Mouse (Mus musculus): ENCODE data around the gene Tmem216. TPM values are rescaled to one million over a fixed set of nuclear protein-coding genes. Genes with fewer than 3 reads are reported as not detected.
A peak's percentile ranks its signal among the peaks of the same experiment; 100 is the strongest.
"Not testable (repeated sequence)": the region's sequence is repeated elsewhere in the genome, so short reads cannot be mapped to it uniquely, and the experiment has no call there.

The Tmem216 gene
- polyA plus RNA-seq, 3 experiments from 2014 or later: 5.3 to 11.9 (median 9.8) TPM

DNA sequence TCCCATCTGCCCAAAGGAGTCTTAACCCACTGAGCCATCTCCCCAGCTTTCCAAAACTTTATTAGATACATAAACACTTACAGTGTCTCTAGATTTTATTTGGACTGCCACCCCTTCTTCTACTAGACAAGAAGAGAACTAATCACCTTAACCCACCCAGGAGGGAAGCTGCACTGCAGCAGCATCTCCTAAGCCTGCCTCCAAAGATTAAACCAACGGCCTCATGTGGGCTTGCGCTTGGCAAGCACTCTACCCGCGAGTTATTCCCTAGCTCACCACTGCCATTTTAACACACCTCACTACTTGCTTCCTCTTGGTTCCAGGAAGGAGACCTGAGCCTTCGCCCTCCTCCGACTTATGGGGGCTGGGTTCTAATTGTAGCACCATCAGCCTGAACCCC lies 8.2 kb upstream of the Tmem216 start:
- no peak for ATAC-seq

DNA sequence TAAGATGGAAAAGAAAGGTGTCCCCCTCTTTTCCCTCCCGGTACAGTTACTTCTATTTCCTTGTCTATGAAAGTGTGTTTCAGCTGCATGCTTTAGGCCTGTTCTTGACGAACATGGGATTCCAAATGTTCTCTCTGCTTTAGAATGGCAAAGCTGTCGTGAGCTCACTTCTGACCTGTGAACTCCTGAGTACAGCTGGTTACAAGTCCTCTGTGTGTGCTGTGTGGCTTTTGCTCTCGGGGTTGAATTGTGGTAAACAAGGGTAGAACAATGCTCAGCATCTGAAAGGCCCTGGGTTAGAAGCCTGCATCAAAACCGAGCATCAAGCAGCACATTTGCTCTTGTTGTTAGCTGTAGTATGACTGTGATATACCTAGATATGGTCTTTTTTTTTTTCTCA lies 6.3 kb upstream of the Tmem216 start:
- ATAC-seq: no peak

DNA sequence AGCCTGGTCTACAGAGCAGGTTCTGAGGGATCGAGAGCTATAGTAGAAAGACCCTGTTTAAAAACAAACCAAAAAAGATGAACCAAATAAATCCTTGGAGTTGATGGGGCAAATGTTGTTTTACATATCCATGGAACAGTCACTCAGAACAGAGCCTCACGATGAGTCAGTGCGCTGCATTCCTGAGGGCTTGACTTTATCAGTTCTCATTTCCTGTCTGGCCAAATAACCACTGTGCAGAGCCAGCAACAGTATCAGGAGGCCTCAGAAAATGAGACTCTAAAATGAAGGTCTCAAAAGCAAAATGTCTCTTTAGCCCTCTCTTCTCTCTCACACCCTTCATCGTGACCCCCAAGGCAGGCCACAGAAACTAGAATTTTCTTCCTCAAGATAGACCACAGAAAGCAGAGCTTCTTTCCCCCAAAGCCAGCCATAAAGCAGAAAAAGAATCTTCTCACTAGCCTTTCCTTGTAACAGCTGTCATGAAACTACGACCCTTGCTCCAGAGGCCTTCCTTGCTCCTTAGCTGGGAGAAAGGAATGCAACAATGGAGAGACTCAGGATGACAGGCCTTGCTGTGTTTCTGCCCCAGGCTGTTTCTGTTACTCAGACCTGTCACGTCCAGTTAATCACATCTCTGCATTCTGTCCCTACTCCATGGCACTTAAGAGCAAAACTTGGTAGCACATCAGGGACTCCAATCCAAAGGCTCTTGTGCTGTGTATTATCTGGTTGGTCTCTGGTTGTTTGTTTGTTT lies 5.7 kb upstream of the Tmem216 start:
- ATAC-seq: no peak

DNA sequence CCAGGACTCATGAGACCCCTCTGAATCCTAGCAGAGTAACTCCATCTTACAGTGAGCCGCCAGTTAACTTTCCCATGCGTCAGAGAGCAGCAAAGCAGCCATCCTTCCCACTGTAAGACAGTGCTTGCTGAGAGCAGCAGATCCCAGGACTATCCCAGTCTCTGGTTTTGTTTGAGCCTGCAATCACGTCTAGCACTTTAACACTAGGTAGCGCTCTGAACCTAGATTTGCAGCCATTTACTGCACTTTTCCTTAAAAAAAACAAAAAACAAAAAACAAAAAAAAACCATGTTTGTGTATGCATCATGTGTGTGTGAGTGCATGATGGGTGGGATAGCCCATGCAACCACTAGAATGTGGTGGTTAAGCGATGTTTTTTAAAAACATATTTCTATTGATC lies 4.1 kb upstream of the Tmem216 start:
- no peak for ATAC-seq

DNA sequence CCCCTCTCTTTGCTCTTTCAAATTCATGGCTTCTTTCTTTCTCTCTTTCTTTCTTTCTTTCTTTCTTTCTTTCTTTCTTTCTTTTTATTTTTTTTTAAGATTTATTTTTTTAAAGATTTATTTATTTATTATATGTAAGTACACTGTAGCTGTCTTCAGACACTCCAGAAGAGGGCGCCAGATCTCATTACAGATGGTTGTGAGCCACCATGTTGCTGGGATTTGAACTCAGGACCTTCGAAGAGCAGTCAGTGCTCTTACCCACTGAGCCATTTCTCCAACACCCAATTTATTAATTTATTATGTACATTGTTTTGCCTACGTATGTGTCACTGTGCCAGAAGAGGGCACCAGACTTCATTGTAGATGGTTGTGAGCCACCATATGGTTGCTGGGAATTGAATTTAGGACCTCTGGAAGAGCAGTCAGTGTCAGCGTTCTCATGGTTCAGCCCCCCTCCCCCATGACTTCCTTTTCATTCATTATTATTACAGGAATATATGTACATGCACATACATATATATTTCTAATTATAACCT lies 1.9 kb upstream of the Tmem216 start:
- not testable (repeated sequence) for ATAC-seq

DNA sequence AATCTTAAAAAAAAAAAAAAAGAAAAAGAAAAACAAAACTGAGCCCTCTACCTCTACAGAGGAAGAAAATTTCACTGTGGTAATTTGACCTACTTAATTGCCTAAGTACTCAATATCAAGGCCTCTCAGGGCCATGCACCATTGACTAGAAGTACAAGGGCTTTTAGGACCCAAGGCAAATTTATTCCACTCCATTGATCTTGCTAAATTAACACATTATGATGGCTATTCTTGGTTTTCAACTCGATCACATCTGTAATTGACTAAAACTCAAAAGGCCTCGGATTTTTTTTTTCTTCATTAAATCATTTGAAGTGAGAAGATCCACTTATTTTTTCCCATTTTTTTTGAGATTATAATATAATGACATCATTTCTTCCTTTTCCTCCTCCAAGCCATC lies 1.4 kb upstream of the Tmem216 start:
- ATAC-seq: no peak

DNA sequence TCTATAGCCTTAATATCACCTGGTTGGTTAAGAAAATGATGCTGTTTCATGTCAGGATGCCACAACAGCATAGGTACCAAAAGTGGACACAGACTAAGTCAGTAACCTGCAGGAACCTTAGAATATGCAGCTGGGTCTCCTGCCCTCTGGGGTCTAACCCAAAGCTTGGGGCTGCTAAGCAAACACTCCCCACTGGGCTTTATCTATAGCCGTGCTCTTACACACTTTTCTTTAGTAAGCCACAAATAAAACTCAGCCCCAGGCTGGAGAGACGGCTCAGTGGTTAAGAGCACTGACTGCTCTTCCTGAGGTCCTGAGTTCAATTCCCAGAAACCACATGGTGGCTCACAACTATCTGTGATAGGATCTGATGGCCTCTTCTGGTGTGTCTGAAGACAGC lies 963 bp upstream of the Tmem216 start:
- ATAC-seq: no peak

DNA sequence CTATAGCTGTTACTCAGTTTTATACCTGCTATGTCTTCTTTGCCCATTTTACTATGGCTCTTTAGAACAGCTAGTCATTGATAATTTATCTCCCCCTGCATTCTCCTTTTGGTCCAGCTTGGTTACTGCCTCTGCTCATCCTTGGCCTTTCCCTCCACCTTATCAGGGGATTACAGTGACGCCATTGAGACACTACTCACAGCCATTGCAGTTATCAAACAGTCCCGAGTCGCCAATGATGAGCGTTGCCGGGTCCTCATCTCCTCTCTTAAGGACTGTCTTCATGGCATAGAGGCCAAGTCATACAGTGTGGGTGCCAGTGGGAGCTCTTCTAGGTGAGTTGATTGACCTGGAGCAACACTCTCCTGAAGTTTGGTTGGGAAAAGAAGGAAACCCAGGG lies 16.6 kb downstream of the Tmem216 start:
- no peak for ATAC-seq

DNA sequence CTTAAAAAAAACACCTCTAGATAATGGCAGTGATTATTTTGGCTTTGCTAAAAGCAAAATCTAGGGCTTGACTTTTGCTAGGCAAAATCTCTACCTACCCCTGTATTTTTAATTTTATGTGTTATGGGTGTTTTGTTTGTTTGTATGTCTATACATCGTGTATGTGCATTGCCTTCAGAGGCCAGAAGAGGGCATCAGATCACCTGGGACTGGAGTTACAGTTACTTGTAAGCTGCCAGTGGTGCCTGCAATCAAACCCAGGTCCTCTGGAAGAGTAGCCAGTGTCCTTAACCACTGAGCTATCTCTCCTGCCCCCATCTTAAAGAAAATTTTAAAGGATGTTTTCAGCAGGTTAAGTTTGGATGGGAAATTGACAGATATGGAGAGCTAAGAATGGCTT lies 26.0 kb downstream of the Tmem216 start:
- ATAC-seq: no peak

DNA sequence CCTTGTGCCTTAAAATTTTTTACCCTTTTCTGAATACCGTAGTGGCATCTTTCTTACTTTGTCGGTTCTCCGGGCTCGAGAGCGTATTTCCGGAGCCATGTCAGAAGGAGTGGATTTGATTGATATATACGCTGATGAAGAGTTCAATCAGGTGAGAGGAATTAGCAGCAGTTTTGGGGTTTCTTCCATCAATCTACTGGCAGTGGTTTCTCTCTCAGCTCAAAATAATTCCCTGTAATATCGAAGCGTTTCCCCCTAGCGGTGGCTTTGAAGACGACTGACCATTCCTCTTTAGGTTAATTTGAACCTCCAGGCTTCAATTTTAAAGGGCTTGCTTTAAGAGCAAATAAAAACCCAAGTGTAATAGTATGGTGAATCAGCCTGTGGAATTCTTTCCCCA lies 30.1 kb downstream of the Tmem216 start, which contains the start of gene Sdhaf2:
Gene Sdhaf2 (minus strand): TSS at position 233 of the 400 bp plus-strand sequence.
- peak; percentile 27 for ATAC-seq

DNA sequence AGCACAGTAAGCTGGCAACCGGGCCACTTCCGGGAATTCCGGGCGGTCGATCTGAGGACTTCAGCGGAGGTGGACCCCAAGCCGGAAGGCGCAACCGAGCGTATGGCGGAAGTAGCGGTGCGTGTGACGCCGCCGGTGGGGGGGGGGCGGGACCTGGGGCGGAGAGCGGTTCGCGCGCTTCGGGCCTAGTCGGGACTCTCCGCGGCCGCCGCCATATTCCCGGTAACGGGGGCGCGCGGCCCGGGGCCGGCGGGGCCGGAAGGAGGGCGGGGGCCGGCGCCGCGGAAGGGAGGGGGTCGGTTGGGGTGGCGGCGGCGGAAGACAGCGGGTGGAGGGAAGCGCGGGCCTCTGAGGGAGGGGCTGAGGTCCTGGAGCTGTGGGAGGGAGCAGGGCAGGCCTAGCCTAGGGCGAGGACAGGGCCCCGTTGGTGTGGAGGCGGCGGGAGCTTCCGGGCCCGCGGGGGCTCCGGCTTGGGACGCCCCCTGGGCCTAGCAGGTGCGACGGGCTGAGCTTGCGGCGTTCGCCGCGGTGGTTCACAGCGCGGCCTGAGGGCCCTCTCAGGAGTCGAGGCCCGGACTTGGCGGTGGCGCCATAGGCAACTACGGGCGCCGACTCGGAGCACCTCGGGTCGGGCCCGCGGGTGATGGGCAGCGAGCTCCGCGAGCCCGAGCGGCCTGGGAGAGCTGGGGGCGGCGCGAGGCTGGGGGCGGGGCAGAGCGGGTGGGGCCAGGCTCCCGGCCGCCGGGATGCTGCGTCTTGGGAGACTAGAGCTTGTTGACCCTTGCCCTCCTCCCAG lies 30.7 kb downstream of the Tmem216 start, which contains the start of gene Cpsf7:
Gene Cpsf7 (plus strand): TSS at position 161 of the 796 bp plus-strand sequence.
- ATAC-seq: peak; percentile 81

DNA sequence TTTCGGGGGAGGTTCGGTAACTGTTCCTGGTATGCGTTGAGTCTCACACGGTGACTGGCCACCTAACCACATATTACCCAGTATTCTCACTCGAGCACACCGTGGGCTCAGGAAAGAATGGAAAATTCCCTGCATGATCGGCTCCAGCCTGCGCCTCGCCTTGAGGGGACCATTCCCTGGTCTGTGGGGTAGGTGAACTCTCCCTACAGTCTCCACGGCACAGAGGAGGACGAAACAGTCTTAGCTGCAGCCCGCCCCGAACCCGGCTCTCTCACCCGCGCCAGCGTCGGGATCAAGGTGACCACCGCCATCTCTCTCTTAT lies 31.3 kb downstream of the Tmem216 start:
- ATAC-seq: no peak

DNA sequence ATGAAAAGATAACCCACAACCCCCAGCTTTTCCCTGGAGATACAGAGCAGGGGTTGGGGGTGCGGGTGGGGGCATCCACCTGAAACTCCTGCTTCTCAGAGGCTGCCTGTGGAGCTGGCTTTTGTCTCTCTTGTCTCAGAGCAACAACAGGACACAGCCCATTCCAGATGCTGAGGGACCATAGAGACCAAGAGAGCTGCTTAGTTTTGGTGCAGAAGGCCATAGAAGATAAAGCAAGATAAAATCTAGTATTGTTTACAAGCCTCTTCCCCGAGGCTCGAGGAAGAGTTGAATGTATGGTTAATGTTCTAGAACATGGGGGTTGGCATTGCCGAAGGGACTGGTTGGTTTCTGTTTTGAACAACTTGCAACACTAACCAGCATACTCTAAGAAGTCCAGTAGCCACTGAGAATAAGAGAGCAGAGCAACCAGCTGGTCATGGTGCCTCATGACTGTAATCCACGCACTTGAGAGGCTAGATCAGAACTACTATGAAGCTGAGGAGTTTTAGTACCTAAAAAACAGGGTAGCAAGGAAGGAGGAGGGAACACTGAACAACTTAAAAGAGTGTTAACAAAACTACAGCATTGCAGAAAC lies 32.5 kb downstream of the Tmem216 start:
- no peak for ATAC-seq

DNA sequence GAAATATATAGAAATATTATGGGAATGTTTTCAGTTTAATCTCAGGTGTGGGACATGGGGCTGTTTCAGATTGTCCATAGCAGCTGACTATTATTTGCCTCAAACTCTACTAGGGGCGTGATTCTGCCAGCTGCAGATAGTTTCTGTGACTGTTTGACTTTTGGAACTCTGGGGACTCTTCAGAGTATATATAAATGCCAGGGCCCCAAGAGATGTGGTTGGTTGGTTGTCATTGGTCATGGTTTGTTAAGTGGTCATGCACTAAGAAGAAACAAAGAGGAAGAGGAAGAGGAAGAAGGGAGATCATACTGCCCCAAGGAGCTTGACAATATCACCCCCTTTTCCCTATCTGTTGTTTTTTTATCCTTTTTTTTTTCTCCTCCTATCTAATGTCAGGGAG lies 34.1 kb downstream of the Tmem216 start:
- ATAC-seq: no peak

DNA sequence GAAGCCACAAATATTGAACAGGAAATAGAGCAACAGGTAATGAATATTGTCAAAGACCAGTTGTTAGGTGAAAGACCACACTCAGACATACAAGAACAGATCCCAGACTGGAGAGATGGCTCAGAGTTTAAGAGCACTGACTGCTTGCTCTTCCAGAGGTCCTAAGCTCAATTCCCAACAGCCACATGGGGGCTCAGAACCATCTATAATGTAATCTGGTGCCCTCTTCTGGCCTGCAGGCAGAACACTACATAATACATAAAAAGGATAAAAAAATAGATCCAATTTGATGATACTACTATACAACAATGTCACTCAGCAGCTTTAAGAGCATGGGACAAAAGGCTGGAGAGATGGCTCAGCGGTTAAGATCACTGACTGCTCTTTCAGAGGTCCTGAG lies 35.7 kb downstream of the Tmem216 start:
- ATAC-seq: no peak

DNA sequence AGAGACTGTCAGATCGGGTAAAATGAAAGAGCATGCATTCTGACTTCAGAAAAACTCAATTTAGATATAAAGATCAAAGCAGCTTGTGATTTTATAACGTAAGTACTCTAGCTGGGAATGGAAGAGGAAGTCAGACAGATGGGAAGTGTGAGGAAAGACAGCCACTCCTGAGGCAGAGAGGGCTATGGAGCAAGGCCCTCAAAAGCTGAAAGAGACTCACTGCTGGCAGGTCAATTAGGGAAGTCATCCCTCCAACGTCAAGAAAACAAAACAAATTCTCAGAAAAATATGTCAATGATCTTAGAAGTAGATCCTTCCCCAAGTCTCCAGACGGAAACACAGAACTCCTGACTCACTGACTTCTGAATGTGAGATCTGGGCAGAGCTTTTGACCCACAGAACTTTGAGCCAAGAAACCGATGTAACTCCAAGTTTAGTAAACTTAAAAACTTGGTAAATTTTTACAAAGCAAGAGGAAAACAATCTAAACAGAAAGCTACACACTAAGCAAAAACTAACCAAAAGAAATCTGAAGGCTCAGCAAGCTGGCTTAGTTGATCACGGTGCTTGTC lies 45.2 kb downstream of the Tmem216 start:
- no peak for ATAC-seq

DNA sequence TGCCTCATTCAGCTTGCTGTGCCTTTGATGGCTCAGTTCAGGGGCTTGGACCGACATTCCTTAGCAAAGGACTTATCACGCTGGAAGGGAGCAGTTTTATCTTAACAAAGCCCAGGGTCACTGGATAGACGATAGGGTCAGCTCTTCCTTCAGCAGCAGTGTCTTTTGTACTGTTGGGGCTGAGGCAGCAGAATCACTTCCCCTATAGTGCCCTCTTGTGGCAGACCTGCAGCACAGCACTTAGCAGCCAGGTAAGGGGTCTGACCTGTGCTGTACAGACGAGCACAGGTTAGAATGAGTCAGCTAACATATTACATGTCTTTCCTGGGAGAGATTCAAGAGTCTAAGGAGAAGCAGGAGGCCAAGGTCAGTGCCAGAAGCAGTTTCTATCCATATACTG lies 53.5 kb downstream of the Tmem216 start:
- ATAC-seq: no peak

DNA sequence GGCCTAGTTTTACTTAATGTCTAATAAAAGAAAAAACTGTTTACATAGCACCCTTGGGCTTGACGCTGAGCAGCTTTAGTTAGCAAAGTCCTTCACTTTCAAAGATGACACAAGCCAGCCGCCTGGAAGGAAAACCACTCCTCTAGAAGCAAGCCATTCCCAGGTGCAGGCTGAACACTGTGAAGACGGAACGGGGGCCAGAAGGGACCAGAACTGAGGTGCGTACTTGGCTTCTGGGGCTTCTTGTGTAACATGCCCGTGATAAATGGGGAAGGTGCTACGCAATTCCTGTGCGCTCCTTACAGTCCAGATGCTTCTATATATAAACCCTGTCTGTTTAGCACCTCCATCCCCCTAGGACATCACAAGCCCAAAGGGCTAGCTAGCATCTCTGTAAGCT lies 55.5 kb downstream of the Tmem216 start:
- no peak for ATAC-seq

DNA sequence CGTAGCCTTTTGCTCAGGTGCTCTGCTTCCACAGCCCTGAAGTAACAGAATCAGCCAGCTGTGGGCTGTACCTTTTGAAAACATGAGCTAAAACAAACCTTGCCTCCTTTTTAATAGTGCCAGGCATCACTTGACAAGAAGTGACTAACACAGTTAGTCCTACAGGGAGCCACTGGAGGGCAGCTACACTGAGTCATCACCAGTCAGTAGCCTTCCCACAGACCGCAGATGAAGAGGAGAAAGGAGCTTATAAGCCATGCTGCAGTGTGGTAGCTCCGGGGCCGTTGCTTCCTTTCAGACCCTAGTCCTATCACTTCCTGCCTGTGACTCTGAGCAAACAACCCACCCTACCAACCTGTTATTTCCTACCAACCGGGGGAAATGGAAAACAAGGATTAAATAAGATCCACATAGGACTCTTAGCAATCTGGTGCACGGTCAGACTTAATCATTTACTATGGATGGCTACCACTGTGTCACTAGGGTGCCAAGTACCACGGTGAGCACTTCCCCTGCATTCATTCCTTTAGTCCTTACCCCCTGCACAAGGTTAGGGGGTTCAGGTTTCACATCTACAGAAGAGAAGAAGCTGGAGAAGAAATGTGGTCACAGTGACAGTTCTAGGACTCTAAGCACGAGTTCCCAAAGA lies 58.4 kb downstream of the Tmem216 start:
- ATAC-seq: no peak

DNA sequence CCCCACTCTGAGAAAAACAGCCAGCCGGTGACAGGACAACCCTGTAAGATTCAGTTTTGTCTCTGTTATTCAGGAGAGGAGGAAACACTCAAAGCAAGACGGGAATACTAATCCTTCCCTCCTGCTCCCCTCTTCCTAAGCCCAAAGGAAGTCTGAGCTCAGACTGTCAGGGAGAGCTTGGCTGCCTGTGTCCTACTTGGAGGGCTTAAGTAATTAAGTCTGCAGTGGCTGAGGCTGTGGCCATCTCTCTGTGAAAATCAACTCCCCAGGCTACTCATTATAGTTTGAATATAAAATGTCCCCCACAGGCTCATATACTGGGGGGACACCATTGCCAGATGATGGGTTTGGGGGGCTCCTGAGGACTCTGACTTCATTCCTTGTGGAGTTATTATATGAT lies 59.1 kb downstream of the Tmem216 start:
- ATAC-seq: no peak

DNA sequence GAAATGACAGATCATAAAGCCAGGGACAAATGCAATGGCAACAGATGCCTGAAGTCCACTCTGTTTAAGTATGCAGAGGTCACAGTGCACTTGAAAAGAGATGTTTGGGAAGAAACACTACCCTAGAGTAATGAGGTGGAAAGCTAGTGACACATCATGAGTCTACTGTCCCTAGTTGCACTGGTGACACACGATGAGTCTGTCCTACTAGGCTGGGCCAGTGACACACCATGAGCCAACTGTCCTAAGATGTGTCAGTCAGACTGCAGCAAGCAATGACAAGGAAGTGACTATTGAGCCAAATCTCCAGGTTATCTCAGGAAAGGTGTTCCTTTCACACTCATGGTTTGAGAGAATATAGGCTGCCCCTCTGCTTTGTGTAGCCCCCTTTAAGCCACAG lies 60.4 kb downstream of the Tmem216 start:
- no peak for ATAC-seq

DNA sequence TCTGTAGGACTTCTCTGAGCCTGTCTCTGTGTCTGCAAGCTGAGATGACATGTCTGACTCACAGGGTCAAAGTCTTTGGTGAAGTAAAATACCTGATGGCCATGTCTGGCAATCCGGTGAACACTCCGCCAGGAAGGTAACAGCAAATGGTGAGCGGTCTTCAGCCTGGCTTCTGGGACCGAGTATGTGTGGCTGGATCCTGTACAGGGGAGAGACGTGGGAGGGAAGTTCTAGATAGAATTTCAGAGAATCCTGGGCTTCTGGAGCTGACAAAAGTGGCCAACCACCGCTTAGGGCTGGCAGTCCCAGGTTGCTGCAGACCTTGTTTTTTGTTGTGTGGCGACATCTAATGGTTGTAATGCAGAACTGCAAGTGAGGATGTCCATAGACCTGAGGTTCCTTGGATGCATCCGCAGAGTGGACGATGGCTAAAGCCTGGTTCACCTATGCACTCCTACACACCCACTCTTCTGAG lies 69.7 kb downstream of the Tmem216 start:
- no peak for ATAC-seq
